Mouse (Mus musculus) bone marrow macrophage, adult 2 months (primary cell): ENCODE results near the gene Cacng8.

Experiments used
- CTCF ChIP-seq: IDR thresholded peaks from 2 replicates; pipeline ENCODE4 v1.5.1; 2012; ENCODE audit warnings: low read depth, mild to moderate bottlenecking, low read length, moderate library complexity
- POLR2A ChIP-seq: IDR thresholded peaks from 2 replicates; pipeline ENCODE4 v1.6.1; 2012; ENCODE audit warnings: mild to moderate bottlenecking, low read depth, low read length, borderline replicate concordance

- TF ChIP-seq POLR2A (no peak), CTCF (no peak)
These were observed 755 bp upstream of the Cacng8 start for GRCm38 (mm10) chr7:3389444-3390412.
